ENCODE assay signal across 11 mouse cellular contexts in the genomic region with DNA sequence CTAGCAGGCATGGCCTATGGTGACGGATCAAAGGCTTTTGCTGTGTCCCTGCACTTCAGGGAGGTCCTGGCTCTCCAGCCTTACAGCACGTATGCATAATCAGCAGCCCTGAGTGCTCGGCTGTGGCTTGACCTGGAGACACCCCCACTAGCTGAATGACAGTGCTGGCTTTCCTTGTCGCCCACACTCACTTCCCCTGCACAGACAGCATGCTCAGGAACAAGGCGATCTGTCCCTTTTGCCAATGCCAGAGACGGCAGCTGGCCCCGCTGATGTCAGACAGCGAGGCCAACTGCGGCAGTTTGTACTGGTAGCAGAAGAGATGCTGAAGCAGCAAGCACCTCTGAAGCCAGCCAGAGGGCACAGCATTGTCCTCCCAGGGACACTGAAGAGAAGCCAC. TPM values are rescaled to one million over a fixed set of nuclear protein-coding genes. Genes with fewer than 3 reads are reported as not detected.
DNase-seq lines count a peak whose midpoint lies in the region; ATAC-seq lines count a peak whose summit lies in the region.
"Had no signal": no experiment of that assay in that cellular context is flagged by ENCODE, and none has a peak within 500 bp of the region (broad histone marks: within the 10 kb centered on the region; RNA-seq: fewer than 3 reads in every experiment).

No protein-coding gene starts in this region.

- 25% methylated on average over 9 of the region's 9 CpGs for WGBS in heart, embryonic 12.5 days
- 18% methylated on average over 9 of the region's 9 CpGs for WGBS in heart, embryonic 13.5 days
- 71% methylated on average over 9 of the region's 9 CpGs for whole genome bisulfite sequencing in midbrain, embryonic 10.5 days
- 61% methylated on average over 9 of the region's 9 CpGs for WGBS in midbrain, embryonic 15.5 days

- H3K4me1 ChIP-seq in heart, embryonic 12.5 days (replicated peaks) = peaks cover 27% of the 10 kb centered on the region
- peaks cover 33% of the 10 kb centered on the region for H3K4me1 ChIP-seq in heart, embryonic 13.5 days
- H3K4me1 ChIP-seq in midbrain, embryonic 10.5 days = peaks cover 8% of the 10 kb centered on the region; the same call in 1 of the 2 replicates
- no peaks in the 10 kb centered on the region for H3K4me1 ChIP-seq in midbrain, embryonic 15.5 days

- no peak overlapping the region for H3K4me2 ChIP-seq in heart, embryonic 12.5 days
- peak overlapping the region; percentile 28; the same call in 1 of the 2 replicates for H3K4me2 ChIP-seq in heart, embryonic 13.5 days
- H3K4me2 ChIP-seq in midbrain, embryonic 15.5 days = no peak overlapping the region

- H3K4me3 ChIP-seq in heart, embryonic 12.5 days = no peak overlapping the region
- H3K4me3 ChIP-seq in heart, embryonic 13.5 days = no peak overlapping the region
- no peak overlapping the region for H3K4me3 ChIP-seq in midbrain, embryonic 10.5 days
- no peak overlapping the region for H3K4me3 ChIP-seq in midbrain, embryonic 15.5 days
- H3K4me3 ChIP-seq: forebrain, embryonic 10.5 days had no signal

- H3K36me3 ChIP-seq in heart, embryonic 12.5 days = no peaks in the 10 kb centered on the region
- H3K36me3 ChIP-seq in heart, embryonic 13.5 days = no peaks in the 10 kb centered on the region
- H3K36me3 ChIP-seq in midbrain, embryonic 10.5 days = no peaks in the 10 kb centered on the region
- H3K36me3 ChIP-seq in midbrain, embryonic 15.5 days (replicated peaks) = no peaks in the 10 kb centered on the region
- H3K36me3 ChIP-seq: forebrain, embryonic 10.5 days had no signal

- no peak for DNase-seq in heart, postnatal 25 days (ENCODE audit: low spot score)
- peak; percentile 91 for DNase-seq in cerebellum, adult 11-12 months
- peak; percentile 38 to 78 for DNase-seq in left cerebral cortex, postnatal 14 days (ENCODE audit: low spot score in 2 of 2)
- no peak for DNase-seq in midbrain, embryonic 10.5 days (ENCODE audit: low spot score)
- DNase-seq in thymus, postnatal 4 days = no peak
- DNase-seq: kidney, postnatal 36 days; lung, postnatal 14 days had no signal

- no peaks in the 10 kb centered on the region for H3K9me3 ChIP-seq in heart, embryonic 12.5 days (replicated peaks)
- H3K9me3 ChIP-seq in heart, embryonic 13.5 days = no peaks in the 10 kb centered on the region
- no peaks in the 10 kb centered on the region for H3K9me3 ChIP-seq in midbrain, embryonic 10.5 days (replicated peaks)
- no peaks in the 10 kb centered on the region for H3K9me3 ChIP-seq in midbrain, embryonic 15.5 days
- H3K9me3 ChIP-seq: forebrain, embryonic 10.5 days had no signal

- intact Hi-C loops in heart, postnatal 25 days (cut with DNase I) = no loop called here
- intact Hi-C loops in left cerebral cortex, postnatal 14 days (cut with DNase I) = no loop called here

- peak overlapping the region; percentile 33; the same call in 1 of the 2 replicates for H3K9ac ChIP-seq in heart, embryonic 12.5 days
- H3K9ac ChIP-seq in heart, embryonic 13.5 days = peak overlapping the region; percentile 40
- H3K9ac ChIP-seq in midbrain, embryonic 15.5 days = no peak overlapping the region

- H3K27me3 ChIP-seq in heart, embryonic 12.5 days (replicated peaks) = 0 out of 2 replicates have a peak, but pooled peaks cover 4% of the 10 kb centered on the region
- H3K27me3 ChIP-seq in heart, embryonic 13.5 days (replicated peaks) = 0 out of 2 replicates have a peak, but pooled peaks cover 8% of the 10 kb centered on the region
- H3K27me3 ChIP-seq in midbrain, embryonic 10.5 days (ENCODE audit: low read depth, poor library complexity, severe bottlenecking) = no peaks in the 10 kb centered on the region
- H3K27me3 ChIP-seq in midbrain, embryonic 15.5 days (replicated peaks) = no peaks in the 10 kb centered on the region

- no peak overlapping the region for H3K27ac ChIP-seq in heart, embryonic 12.5 days (ENCODE audit: poor library complexity, severe bottlenecking)
- H3K27ac ChIP-seq in heart, embryonic 13.5 days (replicated peaks) = peak overlapping the region; percentile 46; the same call in 1 of the 2 replicates
- H3K27ac ChIP-seq in midbrain, embryonic 10.5 days (replicated peaks) = no peak overlapping the region
- H3K27ac ChIP-seq in midbrain, embryonic 15.5 days = no peak overlapping the region
- H3K27ac ChIP-seq: forebrain, embryonic 10.5 days had no signal

- ATAC-seq in heart, embryonic 12.5 days (ENCODE audit: insufficient number of reproducible peaks, low FRiP score) = no peak
- ATAC-seq in heart, embryonic 13.5 days (ENCODE audit: extremely low read depth, insufficient number of reproducible peaks, low FRiP score, low TSS enrichment) = no peak
- no peak for ATAC-seq in midbrain, embryonic 15.5 days (replicated peaks)

RNA-seq across cellular contexts. Expression of a gene that starts 12.1 kb away (rescaled TPM):
- polyA plus RNA-seq in heart, embryonic 12.5 days (2016; fragmentation: Nextera tagmentation; extraction: Ambion mirVana) = 17.9 and 19.8 TPM in 2 replicates
- 10 to 100 TPM; 17.4 to 19.1 TPM for total RNA-seq in heart, postnatal 25 days (2021)
- polyA plus RNA-seq in heart, embryonic 13.5 days (2015; fragmentation: Nextera tagmentation; extraction: Ambion mirVana) = 12.4 and 12.5 TPM in 2 replicates
- 10 to 100 TPM; 61.2 to 64.4 TPM for total RNA-seq in left cerebral cortex, postnatal 14 days (2021)
- 3.5 and 4.9 TPM in 2 replicates for polyA plus RNA-seq in midbrain, embryonic 10.5 days (2016; fragmentation: Nextera tagmentation; extraction: Ambion mirVana)
- 40.4 and 41.8 TPM in 2 replicates for polyA plus RNA-seq in midbrain, embryonic 15.5 days (2015; fragmentation: Nextera tagmentation; extraction: Ambion mirVana)

RNA-seq across cellular contexts. Expression of a gene that starts 46.7 kb away (rescaled TPM):
- polyA plus RNA-seq in heart, embryonic 12.5 days (2016; fragmentation: Nextera tagmentation; extraction: Ambion mirVana) = 1,412 and 1,427 TPM in 2 replicates
- 1,000 to 10,000 TPM; 1,393 to 1,435 TPM for total RNA-seq in heart, postnatal 25 days (2021)
- polyA plus RNA-seq in heart, embryonic 13.5 days (2015; fragmentation: Nextera tagmentation; extraction: Ambion mirVana) = 1,511 and 1,650 TPM in 2 replicates
- 100 to 1,000 TPM; 411 to 446 TPM for total RNA-seq in left cerebral cortex, postnatal 14 days (2021)
- polyA plus RNA-seq in midbrain, embryonic 10.5 days (2016; fragmentation: Nextera tagmentation; extraction: Ambion mirVana) = 559 and 585 TPM in 2 replicates
- 664 and 669 TPM in 2 replicates for polyA plus RNA-seq in midbrain, embryonic 15.5 days (2015; fragmentation: Nextera tagmentation; extraction: Ambion mirVana)

RNA-seq across cellular contexts. Expression of a gene that starts 51.3 kb away (rescaled TPM):
- polyA plus RNA-seq in heart, embryonic 12.5 days (2016; fragmentation: Nextera tagmentation; extraction: Ambion mirVana) = 0.14 and 0.37 TPM in 2 replicates
- under 1 TPM; 0.08 to 0.13 TPM for total RNA-seq in heart, postnatal 25 days (2021)
- polyA plus RNA-seq in heart, embryonic 13.5 days (2015; fragmentation: Nextera tagmentation; extraction: Ambion mirVana) = 0.07 and 0.19 TPM in 2 replicates
- under 1 TPM; 0.13 to 0.55 TPM for total RNA-seq in left cerebral cortex, postnatal 14 days (2021)
- 1.0 TPM in 2 replicates for polyA plus RNA-seq in midbrain, embryonic 10.5 days (2016; fragmentation: Nextera tagmentation; extraction: Ambion mirVana)
- polyA plus RNA-seq in midbrain, embryonic 15.5 days (2015; fragmentation: Nextera tagmentation; extraction: Ambion mirVana) = 0.28 and 0.42 TPM in 2 replicates

Comparison
In these comparisons a context has a peak if more than half of its experiments do, and no peak if none do; other contexts are left out.
1. DNase-seq: peak in cerebellum, adult 11-12 months (single experiment) and left cerebral cortex, postnatal 14 days (2 of 2); none in heart, postnatal 25 days (single experiment), midbrain, embryonic 10.5 days (single experiment) and thymus, postnatal 4 days (single experiment).